Mouse (Mus musculus): ENCODE results near the gene Spint5.
"Not testable (repeated sequence)": the region's sequence is repeated elsewhere in the genome, so short reads cannot be mapped to it uniquely, and the experiment has no call there.

Spint5 gene

DNA sequence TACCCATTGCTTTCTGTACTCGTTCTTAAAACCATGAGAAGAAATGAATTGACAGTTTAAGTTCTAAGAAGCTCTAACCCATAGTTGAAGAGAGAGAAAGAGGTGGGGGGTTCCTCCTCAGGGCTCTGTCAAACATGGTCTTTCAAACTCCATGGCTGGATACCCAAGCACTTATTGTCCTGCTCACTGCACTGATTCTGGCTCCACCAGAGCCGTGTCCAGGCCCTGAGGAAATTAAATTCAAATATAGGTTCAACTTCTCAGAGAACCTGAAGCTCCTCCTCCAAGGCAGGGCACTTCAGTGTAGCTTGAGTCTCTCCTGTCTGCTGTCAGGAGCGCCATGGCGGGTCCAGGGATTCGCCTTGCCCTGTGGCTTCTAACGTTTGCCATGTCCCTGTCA lies at the start of gene Spint5:
Gene Spint5 (plus strand): TSS at position 301 of the 400 bp plus-strand sequence.
- DNase-seq (ENCODE audit: low spot score): no peak

- DNase-seq (ENCODE audit: low spot score): no peak
Observed at GRCm38 (mm10) chr2:164670261-164670660, 44.8 kb upstream of the Spint5 start.

GRCm38 (mm10) chr2:164670938-164671337 lies 44.2 kb upstream of the Spint5 start:
- DNase-seq (ENCODE audit: low spot score): no peak

GRCm38 (mm10) chr2:164673987-164674386 lies 41.1 kb upstream of the Spint5 start, which contains the start of gene Wfdc11:
TSS of gene Wfdc11 (minus strand) at chr2:164674087.
- DNase-seq (ENCODE audit: low spot score): no peak

DNA sequence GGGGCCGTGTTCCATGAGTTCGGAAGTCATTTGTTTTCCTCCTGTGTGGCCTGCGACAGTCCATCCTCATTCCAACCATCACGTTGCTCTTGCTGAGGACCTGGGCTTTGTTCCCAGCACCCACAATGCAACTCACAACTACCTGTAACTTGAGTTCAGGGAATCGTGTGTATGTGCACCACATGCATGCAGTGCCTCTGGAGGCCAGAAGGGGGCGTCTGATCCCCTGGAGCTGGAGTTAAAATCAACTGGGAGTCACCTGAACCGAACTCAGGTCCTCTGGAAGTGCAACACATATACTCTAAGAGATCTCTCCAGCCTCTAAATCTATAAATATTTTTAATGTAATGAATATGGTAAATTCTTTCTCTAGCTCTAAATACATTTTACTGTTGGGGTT lies 39.0 kb upstream of the Spint5 start:
- DNase-seq (ENCODE audit: low spot score): no peak

DNA sequence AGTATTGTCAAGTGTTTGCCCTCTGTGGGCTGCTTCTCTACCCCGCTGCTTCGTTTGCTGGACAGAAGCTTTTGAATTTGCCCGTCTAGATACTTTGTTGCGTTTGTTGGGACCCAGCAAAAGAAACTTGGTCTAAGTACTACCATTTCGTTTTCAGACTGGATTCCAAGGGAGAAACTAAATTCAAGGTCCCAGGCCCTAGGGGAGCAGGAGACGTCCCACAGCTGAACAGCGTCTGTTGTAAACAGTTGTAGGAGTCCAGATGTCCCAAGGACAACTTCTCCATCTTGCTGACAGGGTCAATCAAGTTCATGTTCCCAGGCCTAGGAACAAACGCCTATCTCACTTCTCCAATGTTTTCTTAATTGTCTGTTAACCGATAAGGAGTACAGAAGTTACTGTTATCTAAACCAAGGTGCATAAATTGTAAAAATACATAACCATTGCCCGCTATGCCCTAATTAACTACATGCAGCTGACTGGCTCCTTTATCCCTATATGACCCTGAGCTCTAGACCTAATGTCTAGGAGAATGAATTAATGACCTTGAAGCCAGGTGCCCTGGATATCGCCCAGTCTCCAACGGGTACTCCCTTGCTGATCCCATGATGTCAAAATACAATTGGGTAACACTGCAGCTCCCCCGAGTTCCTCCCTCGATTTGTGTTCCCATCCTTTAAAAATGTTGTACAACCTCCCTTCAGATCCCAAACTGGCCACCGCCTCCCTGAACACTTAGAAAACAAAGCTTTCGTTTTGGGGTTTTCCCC lies 38.0 kb upstream of the Spint5 start:
- DNase-seq (ENCODE audit: low spot score): no peak

GRCm38 (mm10) chr2:164678848-164679625 lies 36.1 kb upstream of the Spint5 start:
- DNase-seq (ENCODE audit: low spot score): peak; percentile 56

GRCm38 (mm10) chr2:164679906-164680305 lies 35.2 kb upstream of the Spint5 start:
- no peak for DNase-seq (ENCODE audit: low spot score)

DNA sequence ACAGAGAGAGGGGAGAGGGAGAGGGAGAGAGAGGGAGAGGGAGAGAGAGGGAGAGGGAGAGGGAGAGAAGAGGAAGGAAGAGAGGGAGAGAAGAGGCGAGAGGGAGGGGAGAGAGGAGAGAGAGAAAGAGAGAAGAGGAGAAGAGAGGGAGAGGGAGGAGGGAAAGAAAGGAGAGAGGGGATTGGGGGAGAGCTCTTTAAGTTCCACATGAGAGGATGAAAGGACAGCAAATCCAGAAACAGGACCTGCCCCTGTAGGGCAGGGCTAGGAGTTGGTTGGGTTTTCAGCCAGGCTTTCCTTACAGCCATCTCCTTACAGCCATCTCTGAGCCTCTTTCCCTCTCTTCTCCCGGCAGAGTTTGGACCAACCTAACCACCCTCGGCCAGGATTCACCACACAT lies 30.3 kb upstream of the Spint5 start, which contains the start of gene Wfdc13:
Gene Wfdc13 (plus strand): TSS at position 301 of the 400 bp plus-strand sequence.
- no peak for DNase-seq (ENCODE audit: low spot score)

GRCm38 (mm10) chr2:164698201-164698600 lies 16.9 kb upstream of the Spint5 start, which contains the start of gene Spint4:
TSS of gene Spint4 (plus strand) at chr2:164698501.
- no peak for DNase-seq (ENCODE audit: low spot score)

GRCm38 (mm10) chr2:164700959-164701358 lies 14.1 kb upstream of the Spint5 start:
- DNase-seq (ENCODE audit: low spot score): no peak

GRCm38 (mm10) chr2:164701761-164702160 lies 13.3 kb upstream of the Spint5 start:
- no peak for DNase-seq (ENCODE audit: low spot score)

GRCm38 (mm10) chr2:164704235-164704634 lies 10.9 kb upstream of the Spint5 start:
- DNase-seq (ENCODE audit: low spot score): no peak

DNA sequence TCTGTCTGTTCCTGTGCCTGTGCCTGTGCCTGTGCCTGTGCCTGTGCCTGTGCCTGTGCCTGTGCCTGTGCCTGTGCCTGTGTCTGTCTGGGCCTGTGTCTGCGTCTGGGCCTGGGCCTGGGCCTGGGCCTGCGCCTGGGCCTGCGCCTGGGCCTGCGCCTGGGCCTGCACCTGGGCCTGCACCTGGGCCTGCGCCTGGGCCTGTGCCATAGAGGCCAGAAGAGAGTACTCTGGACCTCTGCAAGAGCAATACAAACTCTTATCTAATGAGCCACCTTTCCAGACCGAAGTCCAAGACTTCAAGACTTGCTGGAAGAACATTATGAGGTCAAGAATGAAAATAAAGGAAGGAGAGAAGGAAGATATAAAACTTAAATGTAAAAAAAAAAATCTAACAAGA lies 9.8 kb upstream of the Spint5 start:
- no peak for DNase-seq (ENCODE audit: low spot score)

- DNase-seq (ENCODE audit: low spot score): no peak
Observed at GRCm38 (mm10) chr2:164705991-164706390, 9.1 kb upstream of the Spint5 start.

DNA sequence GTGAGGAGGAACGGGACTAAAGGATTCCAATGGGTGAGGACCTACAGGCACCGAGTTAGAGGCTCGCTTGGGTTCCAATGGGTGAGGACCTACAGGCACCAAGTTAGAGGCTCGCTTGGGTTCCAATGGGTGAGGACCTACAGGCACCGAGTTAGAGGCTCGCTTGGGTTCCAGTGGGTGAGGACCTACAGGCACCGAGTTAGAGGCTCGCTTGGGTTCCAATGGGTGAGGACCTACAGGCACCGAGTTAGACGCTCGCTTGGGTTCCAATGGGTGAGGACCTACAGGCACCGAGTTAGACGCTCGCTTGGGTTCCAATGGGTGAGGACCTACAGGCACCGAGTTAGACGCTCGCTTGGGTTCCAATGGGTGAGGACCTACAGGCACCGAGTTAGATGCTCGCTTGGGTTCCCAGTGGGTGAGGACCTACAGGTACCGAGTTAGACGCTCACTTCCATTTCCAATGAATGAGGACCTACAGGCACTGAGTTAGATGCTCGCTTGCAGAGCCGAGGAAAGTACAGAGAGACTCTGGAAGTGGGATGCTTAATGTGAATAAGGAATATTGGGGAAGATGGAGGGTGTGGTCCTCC lies 1.2 kb downstream of the Spint5 start:
- DNase-seq (ENCODE audit: low spot score): not testable (repeated sequence)

- DNase-seq (ENCODE audit: low spot score): no peak
Observed at GRCm38 (mm10) chr2:164723276-164723675, 8.2 kb downstream of the Spint5 start.

DNA sequence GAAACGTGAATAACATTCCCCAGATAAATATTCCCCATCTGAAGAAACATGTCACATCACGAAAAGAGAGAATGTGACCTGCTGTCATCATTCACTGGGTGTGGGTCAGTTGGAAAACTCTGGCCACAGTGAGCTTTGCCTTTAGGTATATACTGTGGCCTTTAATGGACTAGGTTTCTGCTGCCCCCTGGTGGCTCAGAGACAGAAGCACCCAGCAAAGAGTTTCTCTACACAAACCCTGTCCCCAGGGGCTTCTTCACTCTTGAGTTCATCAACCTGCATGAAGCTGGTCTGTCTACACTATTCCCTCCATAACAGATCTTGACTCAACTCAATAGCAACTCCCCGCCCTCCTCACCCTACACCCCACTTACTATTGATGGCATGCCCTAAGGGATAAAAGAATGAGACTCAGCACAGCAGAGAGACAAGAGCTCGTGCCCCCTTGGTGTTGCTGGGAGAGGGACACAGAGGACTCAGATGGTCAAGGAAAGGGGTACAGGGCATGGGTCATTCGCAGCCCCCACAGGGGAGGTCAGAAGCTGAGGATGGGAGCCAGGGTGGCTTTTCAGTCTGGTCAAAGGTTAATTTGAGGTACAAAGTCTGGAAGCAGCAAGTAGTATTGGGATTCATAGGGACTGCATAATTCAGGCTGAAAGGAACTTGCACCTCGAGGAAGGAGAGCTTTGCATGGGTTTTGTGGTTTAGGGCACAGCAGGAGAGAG lies 11.0 kb downstream of the Spint5 start:
- DNase-seq (ENCODE audit: low spot score): peak; percentile 67

GRCm38 (mm10) chr2:164731719-164732118 lies 16.6 kb downstream of the Spint5 start:
- no peak for DNase-seq (ENCODE audit: low spot score)

GRCm38 (mm10) chr2:164733259-164733658 lies 18.2 kb downstream of the Spint5 start:
- no peak for DNase-seq (ENCODE audit: low spot score)

DNA sequence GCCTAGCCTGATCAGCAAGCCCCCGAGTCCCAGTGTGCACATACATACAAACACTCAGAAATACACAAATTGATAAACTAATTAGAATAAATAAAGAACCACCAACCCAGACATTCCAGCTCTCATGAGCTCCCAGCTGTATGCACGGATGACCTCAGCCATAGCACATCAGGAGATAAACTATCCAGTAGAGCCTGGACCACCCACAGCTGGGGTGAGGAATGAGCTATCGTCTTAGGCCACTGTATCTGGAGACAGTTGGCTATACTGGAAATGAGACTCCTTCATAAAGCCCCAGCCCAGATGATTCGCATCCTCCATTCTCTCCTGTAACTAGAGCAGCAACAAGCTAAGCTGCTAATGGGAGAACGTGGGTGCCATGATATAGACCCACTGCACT lies 19.7 kb downstream of the Spint5 start:
- DNase-seq (ENCODE audit: low spot score): no peak

DNA sequence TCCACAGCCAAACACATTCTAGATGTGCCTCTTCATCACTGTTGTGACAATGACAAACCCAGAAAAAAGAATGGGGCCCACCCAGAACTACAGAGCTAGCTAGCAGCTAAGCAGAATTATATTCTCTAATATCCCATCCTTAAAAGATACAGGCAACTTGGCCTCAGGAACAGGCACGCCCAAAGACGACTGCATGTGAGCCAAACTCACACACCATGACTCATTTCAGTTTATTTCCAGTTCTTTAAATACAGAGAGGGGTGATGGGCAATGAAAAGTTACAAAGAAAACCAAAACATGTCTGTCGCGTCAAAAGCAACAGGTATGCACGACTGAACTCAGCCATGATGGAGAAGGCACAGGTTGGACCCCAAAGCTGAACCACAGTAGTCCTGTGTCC lies 20.3 kb downstream of the Spint5 start:
- no peak for DNase-seq (ENCODE audit: low spot score)

All from urinary bladder, postnatal 25 days (tissue).